Mouse (Mus musculus) bone marrow macrophage, adult 2 months (primary cell): Measurements from ENCODE around the gene Slc50a1.

ENCODE experiments used
- CTCF ChIP-seq: IDR thresholded peaks from 2 replicates; pipeline ENCODE4 v1.5.1; 2012; ENCODE audit warnings: low read depth, mild to moderate bottlenecking, low read length, moderate library complexity
- POLR2A ChIP-seq: IDR thresholded peaks from 2 replicates; pipeline ENCODE4 v1.6.1; 2012; ENCODE audit warnings: mild to moderate bottlenecking, low read depth, low read length, borderline replicate concordance

GRCm38 (mm10) chr3:89315195-89315929 is 45.0 kb upstream of the Slc50a1 start:
- TF ChIP-seq CTCF (peak; percentile 98), POLR2A (no peak)
